34 mouse cellular contexts compared by ENCODE assay signal in genomic region chr3:19420912-19421311, GRCm38 (mm10).
"Had no signal": no experiment of that assay in that cellular context is flagged by ENCODE, and none has a peak within 500 bp of the region (broad histone marks: within the 10 kb centered on the region; RNA-seq: fewer than 3 reads in every experiment).

No protein-coding gene starts in this region.

- H3K9ac ChIP-seq: heart, embryonic 12.5 days; heart, embryonic 13.5 days; heart, embryonic 15.5 days; hindbrain, embryonic 12.5 days; hindbrain, embryonic 13.5 days; hindbrain, embryonic 14.5 days; hindbrain, embryonic 15.5 days; intestine, embryonic 15.5 days; kidney, embryonic 15.5 days had no signal

- DNase-seq: heart, postnatal 10 days; heart, postnatal 14 days; heart, postnatal 36 days; heart, postnatal 4 days; kidney, adult 11 months; kidney, adult 18-20 months; kidney, adult 2 months; kidney, adult 8-10 months; kidney, adult 9 months; kidney, postnatal 10 days; kidney, postnatal 14 days; kidney, postnatal 25 days; kidney, postnatal 36 days; kidney, postnatal 4 days; layer of hippocampus, adult 9-11 months; layer of hippocampus, postnatal 36 days had no signal

- H3K4me3 ChIP-seq: heart, embryonic 12.5 days; heart, embryonic 13.5 days; heart, embryonic 15.5 days; hindbrain, embryonic 10.5 days; hindbrain, embryonic 12.5 days; hindbrain, embryonic 13.5 days; hindbrain, embryonic 15.5 days; intestine, embryonic 15.5 days; kidney, embryonic 15.5 days; layer of hippocampus, adult 2 months; left cerebral cortex, adult 2 months had no signal

- H3K27me3 ChIP-seq: heart, embryonic 12.5 days; heart, embryonic 13.5 days; heart, embryonic 15.5 days; hindbrain, embryonic 12.5 days; hindbrain, embryonic 13.5 days; hindbrain, embryonic 15.5 days; intestine, embryonic 15.5 days; kidney, embryonic 15.5 days had no signal

- ATAC-seq: hindbrain, embryonic 16.5 days; hindbrain, postnatal 0 days; intestine, embryonic 15.5 days; intestine, embryonic 16.5 days; intestine, postnatal 0 days had no signal

- H3K36me3 ChIP-seq: heart, embryonic 12.5 days; heart, embryonic 13.5 days; heart, embryonic 15.5 days; hindbrain, embryonic 10.5 days; hindbrain, embryonic 12.5 days; hindbrain, embryonic 13.5 days; hindbrain, embryonic 15.5 days; intestine, embryonic 15.5 days; kidney, embryonic 15.5 days had no signal

- H3K27ac ChIP-seq: heart, embryonic 13.5 days; heart, embryonic 15.5 days; hindbrain, embryonic 10.5 days; hindbrain, embryonic 12.5 days; hindbrain, embryonic 13.5 days; hindbrain, embryonic 14.5 days; hindbrain, embryonic 15.5 days; hindbrain, postnatal 0 days; intestine, embryonic 15.5 days; kidney, embryonic 15.5 days; kidney, postnatal 0 days; layer of hippocampus, adult 2 months; left cerebral cortex, adult 2 months had no signal

- H3K9me3 ChIP-seq: heart, embryonic 13.5 days; heart, embryonic 15.5 days; hindbrain, embryonic 10.5 days; hindbrain, embryonic 12.5 days; hindbrain, embryonic 13.5 days; hindbrain, embryonic 15.5 days; intestine, embryonic 15.5 days; kidney, embryonic 15.5 days had no signal

- H3K4me1 ChIP-seq: heart, embryonic 12.5 days; heart, embryonic 13.5 days; heart, embryonic 15.5 days; hindbrain, embryonic 10.5 days; hindbrain, embryonic 12.5 days; hindbrain, embryonic 13.5 days; hindbrain, embryonic 15.5 days; intestine, embryonic 15.5 days; kidney, embryonic 15.5 days had no signal

- H3K4me2 ChIP-seq: heart, embryonic 11.5 days; heart, embryonic 12.5 days; heart, embryonic 13.5 days; heart, embryonic 15.5 days; hindbrain, embryonic 12.5 days; hindbrain, embryonic 13.5 days; hindbrain, embryonic 14.5 days; hindbrain, embryonic 15.5 days; intestine, embryonic 15.5 days; kidney, embryonic 15.5 days had no signal
